Mouse (Mus musculus) neural tube, embryonic 15.5 days (tissue): Measurements from ENCODE around the gene Katnal1. TPM values are rescaled to one million over a fixed set of nuclear protein-coding genes. Genes with fewer than 3 reads are reported as not detected.

Experiments used
- ATAC-seq: fragments of 200-750 bp; cut with Nextera tagmentation; 2 replicates; pipeline ENCODE4 v1.8.0; 2017; ENCODE audit warnings: mild to moderate bottlenecking, moderate TSS enrichment, moderate library complexity; ENCODE audit not compliant: low FRiP score
- H3K27ac ChIP-seq: fragments of 300-500 bp; sonication (generic); replicated peaks from 2 replicates; pipeline ENCODE4 v1.5.1; 2015; ENCODE audit warnings: mild to moderate bottlenecking, inconsistent platforms
- H3K27me3 ChIP-seq: fragments of 300-500 bp; sonication (generic); replicated peaks from 2 replicates; pipeline ENCODE4 v1.6.1; 2015; ENCODE audit warnings: inconsistent platforms
- H3K36me3 ChIP-seq: fragments of 300-500 bp; sonication (generic); 2 replicates; pipeline ENCODE4 v1.6.1; 2015; ENCODE audit warnings: inconsistent platforms
- H3K4me1 ChIP-seq: fragments of 300-500 bp; sonication (generic); 2 replicates; pipeline ENCODE4 v1.6.1; 2015; ENCODE audit warnings: inconsistent platforms
- H3K4me2 ChIP-seq: fragments of 300-500 bp; sonication (generic); 2 replicates; pipeline ENCODE4 v1.6.1; 2015; ENCODE audit warnings: inconsistent platforms, mild to moderate bottlenecking, moderate library complexity
- H3K4me3 ChIP-seq: fragments of 300-500 bp; sonication (generic); replicated peaks from 2 replicates; pipeline ENCODE4 v1.5.1; 2015; ENCODE audit warnings: mild to moderate bottlenecking, inconsistent platforms
- H3K9ac ChIP-seq: fragments of 300-500 bp; sonication (generic); replicated peaks from 2 replicates; pipeline ENCODE4 v1.6.1; 2015; ENCODE audit warnings: mild to moderate bottlenecking, inconsistent platforms
- H3K9me3 ChIP-seq: fragments of 300-500 bp; sonication (generic); replicated peaks from 2 replicates; pipeline ENCODE4 v1.6.1; 2016; ENCODE audit warnings: inconsistent platforms
- WGBS: fragments of 180-500 bp; shearing (Covaris S2); methylation state at CpG from one replicate; pipeline ENCODE4 v1.1.7; 2015; ENCODE audit warnings: mixed read lengths; 5-methylcytosine and 5-hydroxymethylcytosine counted together
- polyA plus RNA-seq: library from polyadenylated mRNA; unstranded; fragments of >200 nt; fragmentation: Nextera tagmentation; extraction: Ambion mirVana; gene quantifications from 2 replicates; pipeline ENCODE4 v1.2.1, GENCODE M21; 2015

The Katnal1 gene
- 33.0 and 35.1 TPM in 2 replicates for polyA plus RNA-seq

DNA sequence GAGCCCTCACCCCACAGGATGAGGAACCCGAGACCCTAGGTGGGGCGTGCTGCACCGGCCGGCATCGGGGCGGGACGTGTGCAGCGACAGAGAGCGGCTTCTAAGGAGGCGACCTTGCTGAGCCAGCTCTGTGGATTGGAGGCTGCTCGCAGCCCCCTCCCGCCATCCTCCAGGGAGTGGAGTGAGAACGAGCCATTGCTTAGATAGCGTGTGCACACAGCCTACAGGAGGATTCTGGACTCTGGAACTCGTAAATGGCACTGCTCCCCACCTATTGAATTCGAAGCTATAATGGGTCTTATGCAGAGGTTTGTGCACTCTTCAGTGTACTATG is at the start of gene Katnal1:
Gene Katnal1 (minus strand): TSS at position 205 of the 334 bp plus-strand sequence.
- peak; percentile 73 for ATAC-seq
- Histone ChIP-seq H3K27me3 (no peaks in the 10 kb centered on the region), H3K4me2 (peak within 1 kb of the TSS; percentile 80), H3K9ac (peak within 1 kb of the TSS; percentile 84), H3K4me1 (peaks cover 16% of the 10 kb centered on the region), H3K27ac (peak within 1 kb of the TSS; percentile 98), H3K4me3 (peak within 1 kb of the TSS; percentile 82), H3K36me3 (no peaks in the 10 kb centered on the region; the same call in 1 of the 2 replicates), H3K9me3 (no peaks in the 10 kb centered on the region)
- 1% methylated on average over 16 of the region's 16 CpGs for WGBS

DNA sequence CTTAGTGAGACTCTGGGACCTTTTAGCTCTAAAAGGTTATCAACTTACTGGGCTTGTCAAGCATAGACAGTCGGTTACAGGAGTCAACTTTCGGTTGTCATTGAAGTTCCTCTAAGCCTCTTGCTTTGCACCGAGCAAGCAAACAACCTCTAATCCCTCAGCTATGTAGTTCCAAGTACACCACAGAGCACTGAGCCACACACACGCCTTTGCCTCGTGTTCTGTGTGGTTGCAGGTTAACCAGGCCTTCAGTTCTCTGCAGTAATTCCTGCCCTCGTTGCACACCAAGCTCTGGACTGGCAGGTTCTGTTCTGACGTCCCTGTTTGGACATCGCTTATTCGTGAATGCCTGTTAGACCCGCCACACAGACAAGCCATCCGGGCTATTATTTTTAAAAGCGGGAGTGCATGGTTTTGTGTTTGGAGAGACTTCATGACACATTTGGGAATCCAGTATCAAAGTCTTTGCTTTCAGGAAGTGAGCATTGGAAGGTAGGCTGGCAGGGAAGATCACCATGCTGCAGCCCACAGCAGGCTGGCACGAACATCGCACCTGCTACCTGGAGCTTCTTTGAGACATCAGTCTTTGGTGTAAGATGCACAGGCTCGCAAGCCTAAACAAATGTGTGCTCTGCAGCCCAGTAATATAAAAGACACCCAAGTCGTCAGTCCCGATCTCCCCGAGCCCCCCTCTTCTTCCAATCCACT is 49.5 kb upstream of the Katnal1 start:
- no peak overlapping the region for H3K4me3 ChIP-seq
- WGBS = 71% methylated on average over 18 of the region's 18 CpGs

DNA sequence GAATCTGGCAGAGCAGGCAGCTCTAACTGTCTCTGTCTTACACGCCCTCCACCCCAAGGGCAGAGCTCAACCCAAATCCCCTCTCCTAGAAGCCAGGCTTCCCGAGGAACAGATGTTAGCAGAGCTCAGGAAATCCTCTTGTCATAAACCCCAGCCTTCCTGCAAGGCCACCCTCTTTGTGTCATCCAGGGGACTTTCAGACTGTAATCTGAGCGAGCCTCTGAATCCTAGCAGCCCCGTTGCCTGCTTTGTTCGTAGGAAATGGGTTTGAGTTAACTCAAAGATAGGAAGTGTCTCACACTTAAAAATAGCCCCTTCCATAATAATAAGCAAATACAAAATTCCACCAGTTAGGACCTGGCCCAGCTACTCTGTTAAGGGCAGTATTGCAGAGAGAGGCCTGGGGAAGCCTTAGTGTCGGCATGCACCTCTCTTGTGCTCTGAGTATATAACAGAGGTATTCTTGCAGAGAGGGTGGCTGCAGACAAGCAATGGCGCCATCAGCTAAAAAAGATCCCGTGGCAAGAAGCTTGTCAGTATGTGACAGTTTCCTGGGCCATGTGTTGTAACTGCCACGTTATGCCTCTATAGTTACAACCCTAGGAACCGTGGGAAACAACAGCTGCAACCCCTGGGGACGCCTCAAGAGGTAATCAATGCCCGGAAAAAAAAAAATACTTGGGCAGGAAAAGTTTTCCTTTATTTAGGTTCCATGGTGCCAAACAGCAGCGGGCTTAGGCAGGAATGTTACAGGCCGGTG is 48.8 kb upstream of the Katnal1 start:
- Histone ChIP-seq H3K36me3 (no peaks in the 10 kb centered on the region), H3K27ac (no peak overlapping the region), H3K4me3 (no peak overlapping the region), H3K9me3 (no peaks in the 10 kb centered on the region), H3K27me3 (no peaks in the 10 kb centered on the region), H3K9ac (no peak overlapping the region), H3K4me1 (peaks cover 17% of the 10 kb centered on the region), H3K4me2 (no peak overlapping the region)
- 24% methylated on average over 14 of the region's 14 CpGs for WGBS
- ATAC-seq = no peak

More for the DNA sequence above, 49.5 kb upstream of the Katnal1 start:
- H3K4me2 ChIP-seq = no peak overlapping the region
- no peaks in the 10 kb centered on the region for H3K36me3 ChIP-seq
- H3K9ac ChIP-seq = no peak overlapping the region
- H3K9me3 ChIP-seq = peaks cover under 1% of the 10 kb centered on the region; the same call in 1 of the 2 replicates
- H3K27me3 ChIP-seq = no peaks in the 10 kb centered on the region
- peaks cover 13% of the 10 kb centered on the region for H3K4me1 ChIP-seq
- no peak for ATAC-seq
- no peak overlapping the region for H3K27ac ChIP-seq

DNA sequence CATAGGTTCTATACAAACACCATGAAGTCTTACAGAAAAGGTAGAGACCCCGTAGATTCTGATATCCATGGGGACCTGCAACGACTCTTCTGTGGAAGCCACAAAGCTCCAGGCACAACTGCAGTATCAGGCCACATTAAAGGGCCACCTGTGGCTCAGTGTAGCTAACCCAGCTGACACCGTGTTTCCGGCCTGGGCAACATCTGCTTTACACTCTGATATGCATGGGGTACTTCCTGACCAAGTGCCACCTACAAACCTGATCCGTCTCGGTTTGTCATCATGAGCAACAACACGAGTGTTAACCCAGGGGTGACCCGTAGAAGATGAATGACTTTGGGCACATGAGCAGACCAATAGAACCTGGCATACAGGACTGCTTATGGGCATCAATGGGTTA is 47.8 kb upstream of the Katnal1 start:
- Histone ChIP-seq H3K9me3 (no peaks in the 10 kb centered on the region), H3K27me3 (no peaks in the 10 kb centered on the region), H3K4me1 (peaks cover 17% of the 10 kb centered on the region), H3K9ac (no peak overlapping the region), H3K36me3 (no peaks in the 10 kb centered on the region), H3K4me2 (no peak overlapping the region), H3K27ac (no peak overlapping the region), H3K4me3 (no peak overlapping the region)
- no peak for ATAC-seq
- WGBS = 89% methylated on average over 8 of the region's 8 CpGs

DNA sequence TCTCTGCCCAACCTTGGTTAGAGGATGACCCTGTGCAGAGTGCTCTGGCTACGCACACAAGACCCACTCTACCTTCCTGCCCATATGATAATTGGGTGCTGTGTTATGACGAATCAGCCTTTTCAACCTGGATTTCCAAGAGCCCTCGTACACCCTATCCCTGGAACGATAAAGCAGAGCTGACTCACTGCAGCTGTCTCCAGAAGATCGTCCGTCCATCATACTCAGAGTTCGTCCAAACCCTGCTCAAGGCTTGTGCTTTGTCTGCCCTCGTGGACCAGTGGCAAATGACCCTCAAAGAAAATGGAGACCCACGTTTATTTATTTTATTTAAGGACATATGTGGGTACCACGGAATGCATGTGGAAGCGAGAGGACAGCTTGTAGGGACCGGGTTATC is 45.9 kb upstream of the Katnal1 start:
- ATAC-seq = no peak
- Histone ChIP-seq H3K4me1 (peaks cover 17% of the 10 kb centered on the region), H3K4me3 (no peak overlapping the region), H3K4me2 (no peak overlapping the region), H3K36me3 (no peaks in the 10 kb centered on the region), H3K9ac (no peak overlapping the region), H3K27ac (no peak overlapping the region), H3K27me3 (no peaks in the 10 kb centered on the region), H3K9me3 (no peaks in the 10 kb centered on the region)
- WGBS = 94% methylated on average over 12 of the region's 12 CpGs

DNA sequence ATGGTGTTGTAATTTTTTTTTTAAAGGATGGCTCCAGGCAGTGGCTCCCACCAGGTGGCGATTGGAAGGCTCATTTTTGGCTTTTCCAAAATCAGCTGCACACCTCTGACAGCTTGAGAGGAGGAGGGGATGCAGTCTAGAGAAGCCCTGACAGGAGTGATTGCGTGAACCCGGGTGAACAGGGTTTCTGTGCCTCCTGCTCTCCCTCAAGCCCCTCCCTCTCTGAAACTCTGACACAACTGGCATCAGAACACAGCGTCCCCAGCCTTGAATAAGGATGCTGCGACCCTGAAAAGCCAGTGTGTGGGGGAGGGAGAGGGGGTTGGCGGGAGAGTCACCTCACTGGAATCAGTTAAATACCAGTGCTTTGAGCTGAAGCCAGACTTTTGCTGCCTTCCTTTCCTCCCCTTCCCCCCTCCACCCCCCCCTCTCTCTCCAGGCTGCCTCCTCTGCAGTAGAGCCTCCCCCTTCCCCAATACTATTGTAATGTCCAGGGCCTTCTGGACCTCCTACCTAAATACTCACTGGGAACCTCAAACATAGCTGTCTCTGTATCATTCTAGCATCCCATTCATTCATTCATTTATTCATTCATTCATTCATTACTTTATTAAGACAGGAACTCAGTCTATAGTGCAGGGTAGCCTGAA is 44.0 kb upstream of the Katnal1 start:
- ATAC-seq = 0 out of 2 replicates have a peak, but pooled peaks have one; percentile 26
- 9% methylated on average over 6 of the region's 6 CpGs for WGBS
- Histone ChIP-seq H3K9ac (no peak overlapping the region), H3K4me1 (peaks cover 20% of the 10 kb centered on the region), H3K27me3 (no peaks in the 10 kb centered on the region), H3K9me3 (no peaks in the 10 kb centered on the region), H3K27ac (no peak overlapping the region), H3K36me3 (no peaks in the 10 kb centered on the region), H3K4me3 (no peak overlapping the region), H3K4me2 (no peak overlapping the region)

DNA sequence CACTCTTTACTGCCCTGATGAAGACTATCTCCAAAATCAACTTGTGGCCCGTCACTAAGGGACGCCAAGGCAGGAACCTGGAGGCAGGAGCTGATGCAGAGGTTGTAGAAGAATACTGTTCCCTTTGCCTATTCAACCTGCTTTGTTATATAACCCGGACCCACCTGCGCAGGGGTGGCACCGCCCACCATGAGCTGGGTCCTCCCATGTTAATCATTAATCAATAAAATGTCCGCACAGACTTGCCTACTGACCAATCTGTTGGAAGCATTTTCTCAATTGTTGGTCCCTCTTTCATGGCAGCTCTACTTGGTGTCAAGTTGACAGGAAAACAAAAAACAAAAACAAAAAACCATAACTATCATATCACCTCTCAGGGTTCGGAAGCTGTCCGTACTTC is 43.0 kb upstream of the Katnal1 start:
- WGBS = 94% methylated on average over 8 of the region's 8 CpGs
- H3K9me3 ChIP-seq = no peaks in the 10 kb centered on the region
- H3K9ac ChIP-seq = no peak overlapping the region
- no peaks in the 10 kb centered on the region for H3K36me3 ChIP-seq
- no peak for ATAC-seq
- H3K4me2 ChIP-seq = no peak overlapping the region
- H3K27ac ChIP-seq = no peak overlapping the region
- H3K4me1 ChIP-seq = peaks cover 13% of the 10 kb centered on the region
- H3K4me3 ChIP-seq = no peak overlapping the region
- H3K27me3 ChIP-seq = no peaks in the 10 kb centered on the region

DNA sequence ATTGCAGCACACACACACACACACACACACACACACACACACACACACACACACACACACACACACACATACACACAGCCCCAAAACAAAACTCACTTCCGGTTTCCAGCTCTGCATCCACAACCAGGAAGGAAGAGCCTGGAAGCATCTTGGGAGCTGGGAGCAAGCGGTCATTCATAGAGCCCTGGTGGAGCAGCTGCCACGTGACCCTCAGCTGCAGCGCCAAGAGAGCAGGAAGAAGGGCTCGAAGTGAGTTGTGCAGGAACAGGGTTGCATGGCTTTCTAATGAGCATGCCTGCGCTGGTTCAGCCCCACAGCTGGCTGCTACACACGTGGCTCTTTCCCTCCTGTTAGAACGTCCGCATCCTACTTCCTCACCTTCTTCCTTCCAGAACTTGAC is 40.5 kb upstream of the Katnal1 start:
- 37% methylated on average over 9 of the region's 9 CpGs for WGBS
- H3K4me1 ChIP-seq = peaks cover 37% of the 10 kb centered on the region
- no peaks in the 10 kb centered on the region for H3K9me3 ChIP-seq
- no peaks in the 10 kb centered on the region for H3K36me3 ChIP-seq
- no peak for ATAC-seq
- no peak overlapping the region for H3K27ac ChIP-seq
- H3K9ac ChIP-seq = no peak overlapping the region
- no peaks in the 10 kb centered on the region for H3K27me3 ChIP-seq
- no peak overlapping the region for H3K4me3 ChIP-seq
- H3K4me2 ChIP-seq = peak overlapping the region; percentile 15; the same call in 1 of the 2 replicates

DNA sequence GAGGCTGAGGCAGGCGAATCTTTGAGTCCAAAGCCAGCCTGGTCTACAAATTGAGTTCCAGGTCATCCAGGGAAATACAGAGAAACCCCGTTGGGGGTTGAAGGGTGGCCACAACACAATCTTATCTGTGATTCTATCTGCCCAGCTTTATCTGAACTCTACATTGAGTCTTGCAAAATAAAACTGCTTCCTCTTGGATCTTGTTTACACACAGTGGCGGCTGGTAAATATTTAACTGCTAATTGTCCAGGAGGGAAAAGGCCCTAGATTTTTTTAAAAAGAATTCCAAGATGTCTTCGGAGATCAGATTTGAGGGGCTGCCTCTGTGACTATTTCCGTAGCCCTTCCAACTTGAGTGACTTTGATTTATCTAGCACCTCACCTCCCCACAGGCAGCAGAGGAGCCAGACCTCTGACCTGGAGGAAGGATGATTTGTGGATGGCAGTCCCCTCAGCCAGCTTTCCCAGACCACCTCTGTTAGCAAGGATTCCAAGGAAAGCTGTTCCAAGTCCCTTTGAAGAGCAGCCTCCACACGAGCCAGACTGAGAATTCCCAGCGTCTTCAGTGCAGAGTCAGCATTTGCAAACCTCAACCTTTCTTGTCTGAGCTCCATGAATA is 39.9 kb upstream of the Katnal1 start:
- WGBS = 56% methylated on average over 7 of the region's 7 CpGs
- Histone ChIP-seq H3K27ac (no peak overlapping the region), H3K4me2 (no peak overlapping the region), H3K9ac (no peak overlapping the region), H3K4me3 (no peak overlapping the region), H3K9me3 (no peaks in the 10 kb centered on the region), H3K27me3 (no peaks in the 10 kb centered on the region), H3K4me1 (peaks cover 38% of the 10 kb centered on the region), H3K36me3 (no peaks in the 10 kb centered on the region)
- ATAC-seq = no peak

DNA sequence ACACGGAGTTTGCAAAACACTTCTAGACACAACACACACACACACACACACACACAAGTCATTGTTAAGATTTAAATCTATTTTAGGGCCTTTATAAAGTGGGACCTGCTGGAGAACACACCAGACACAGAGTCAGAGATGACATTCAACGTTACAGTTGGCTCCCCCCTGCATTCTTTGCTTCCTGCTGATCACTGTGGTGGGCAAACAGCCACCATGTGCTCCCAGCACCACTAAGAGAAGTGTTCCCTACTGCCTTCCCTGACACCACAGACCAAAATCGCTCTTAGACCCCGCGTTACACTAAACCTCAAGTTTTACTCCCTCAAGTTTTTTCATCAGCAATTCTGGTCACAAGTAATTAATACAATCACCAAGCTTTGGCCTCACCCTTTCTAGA is 39.1 kb upstream of the Katnal1 start:
- WGBS = 74% methylated on average over 5 of the region's 5 CpGs
- no peak for ATAC-seq
- Histone ChIP-seq H3K4me1 (peaks cover 37% of the 10 kb centered on the region), H3K9ac (no peak overlapping the region), H3K36me3 (no peaks in the 10 kb centered on the region), H3K4me3 (no peak overlapping the region), H3K9me3 (no peaks in the 10 kb centered on the region), H3K4me2 (no peak overlapping the region), H3K27ac (no peak overlapping the region), H3K27me3 (no peaks in the 10 kb centered on the region)

DNA sequence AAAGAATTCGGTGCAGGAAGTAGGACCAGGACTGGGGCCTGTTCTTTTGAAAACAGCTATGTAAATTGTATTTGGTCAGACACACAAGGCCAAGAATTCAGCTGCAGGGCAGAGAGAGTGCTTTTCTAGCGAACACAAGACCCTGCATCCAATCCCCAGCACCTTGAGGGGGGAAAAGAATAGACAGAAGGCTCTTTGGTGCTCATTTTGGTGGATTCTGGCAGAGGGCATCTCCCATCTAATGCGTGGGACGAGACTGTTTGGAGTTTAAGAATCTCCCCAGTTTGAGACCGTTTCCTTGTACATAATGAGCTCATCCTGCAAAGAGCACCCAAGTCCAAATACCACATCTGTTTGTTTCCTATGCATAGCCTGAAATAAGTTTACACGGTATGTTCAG is 37.3 kb upstream of the Katnal1 start:
- Histone ChIP-seq H3K9ac (no peak overlapping the region), H3K9me3 (no peaks in the 10 kb centered on the region), H3K4me3 (no peak overlapping the region), H3K4me1 (peaks cover 34% of the 10 kb centered on the region), H3K4me2 (no peak overlapping the region), H3K36me3 (no peaks in the 10 kb centered on the region), H3K27me3 (no peaks in the 10 kb centered on the region), H3K27ac (peak overlapping the region; percentile 68)
- no peak for ATAC-seq
- WGBS = 52% methylated on average over 6 of the region's 6 CpGs
